Mouse (Mus musculus) cerebellum, postnatal 25 days (tissue): Measurements from ENCODE around the gene Rorc.

Source experiments
- DNase-seq, 2 experiments: peaks; one replicate each; pipeline ENCODE4 v3.0.0; 2021; ENCODE audit warnings: mixed read lengths in 2 of 2

Rorc gene

DNA sequence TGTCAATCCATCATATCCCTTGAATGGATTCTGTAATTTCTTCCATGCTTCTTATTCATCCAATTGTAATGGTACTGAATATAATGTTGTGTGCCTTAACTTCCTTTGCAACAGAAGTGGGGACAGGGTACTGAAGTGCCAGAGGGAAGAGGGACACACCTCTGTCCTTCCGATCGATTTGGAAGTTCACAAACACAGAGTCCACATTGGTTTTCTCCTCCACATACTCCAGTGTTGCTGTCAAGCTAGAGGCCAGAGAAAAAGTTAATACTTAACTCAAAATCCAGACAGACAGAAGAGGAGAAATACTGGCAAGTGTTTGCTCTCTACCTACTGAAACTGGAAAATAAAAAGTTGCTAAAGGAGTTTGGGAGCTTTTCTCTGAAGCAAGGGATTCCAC is 61.7 kb downstream of the Rorc start:
- DNase-seq, result no peak

DNA sequence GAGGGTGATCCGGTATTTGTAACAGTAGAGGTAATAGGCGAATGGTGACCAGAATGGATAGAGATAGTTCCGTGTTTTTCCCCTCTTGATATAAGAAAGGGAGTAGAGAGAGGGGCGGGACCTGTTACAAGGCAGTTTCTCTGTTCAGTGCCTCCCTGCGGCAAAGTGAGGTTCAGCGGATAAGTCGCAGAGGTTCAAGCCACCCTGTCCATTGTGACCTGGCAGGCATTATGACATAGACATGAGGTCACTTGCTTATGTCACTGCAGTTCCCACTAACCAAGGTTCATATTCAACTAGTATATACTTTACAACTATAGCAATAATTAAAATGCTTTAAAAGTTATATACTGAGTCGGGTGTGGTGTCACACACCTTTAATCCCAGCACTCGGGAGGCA is 63.8 kb downstream of the Rorc start:
- no peak for DNase-seq

DNA sequence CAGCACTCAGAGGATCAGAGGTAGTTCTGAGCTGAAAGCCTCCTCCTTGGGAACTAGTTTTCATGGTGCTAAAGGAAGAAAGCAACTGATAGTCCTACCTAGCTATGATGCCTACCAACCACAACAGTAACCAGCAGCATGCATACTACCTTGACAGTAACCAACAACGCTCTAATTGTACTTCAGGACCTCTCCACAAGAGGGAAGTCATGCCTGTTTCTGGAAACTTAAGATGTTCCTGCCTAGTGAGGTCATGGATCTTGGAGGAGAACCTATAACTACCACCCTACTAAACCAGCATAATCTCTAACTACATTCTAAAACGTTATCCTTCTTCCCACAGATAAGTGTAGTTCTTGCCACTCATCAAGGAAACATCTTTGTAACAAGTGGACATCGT is 68.6 kb downstream of the Rorc start:
- DNase-seq, result no peak

DNA sequence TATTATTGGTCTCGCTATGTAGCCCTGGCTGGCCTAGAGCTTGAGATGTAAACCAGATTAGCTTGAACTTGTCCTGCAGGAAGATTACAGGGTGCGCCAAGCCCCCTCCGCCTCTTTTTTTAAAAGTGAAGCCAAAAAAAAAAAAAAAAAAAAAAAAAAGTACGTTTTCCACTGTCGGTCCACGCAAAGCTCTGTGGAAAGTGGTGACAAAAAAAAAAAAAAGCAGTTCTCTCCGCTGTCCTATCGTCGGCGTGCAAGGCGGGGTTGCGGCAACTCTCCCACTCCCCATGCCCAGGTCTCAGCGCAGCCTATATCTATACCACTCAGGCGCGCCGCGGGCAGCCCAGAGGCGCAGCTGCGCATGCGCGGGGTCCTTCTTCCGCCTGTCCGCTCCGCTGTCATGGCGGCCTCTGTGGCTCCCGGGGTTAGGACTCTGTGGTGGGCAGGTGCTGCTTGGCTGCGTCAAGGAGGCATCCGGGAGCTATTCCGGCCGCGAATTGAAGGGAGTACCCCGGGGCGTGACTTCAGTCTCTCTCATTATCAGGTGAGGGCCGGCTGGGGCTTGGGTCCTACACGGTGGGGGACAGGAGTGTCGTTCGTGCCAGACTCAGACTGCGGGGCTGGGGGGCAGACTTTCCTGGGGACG is 70.5 kb downstream of the Rorc start, which contains the start of gene Mrpl9:
Gene Mrpl9, plus strand, starts transcription at position 368 of the 646 bp plus-strand sequence.
- DNase-seq, result peak; percentile 96 to 99

DNA sequence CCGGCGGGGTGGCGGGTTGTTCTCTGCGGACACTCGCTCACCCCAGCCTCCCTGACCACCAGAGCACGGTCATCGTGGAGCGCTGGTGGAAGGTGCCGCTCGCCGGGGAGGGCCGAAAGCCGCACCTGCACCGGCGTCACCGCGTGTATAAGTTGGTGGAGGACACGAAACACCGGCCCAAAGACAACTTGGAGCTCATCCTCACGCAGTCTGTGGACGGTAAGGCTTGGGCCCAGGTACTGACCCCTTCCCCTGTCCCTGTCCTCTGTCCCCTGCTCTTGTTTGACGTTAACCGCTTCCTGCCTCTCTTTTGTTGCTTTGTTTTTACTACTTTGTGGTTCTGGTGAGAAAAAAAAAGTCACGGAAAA is 71.0 kb downstream of the Rorc start, which contains the start of gene Oaz3:
Gene Oaz3, minus strand, starts transcription at position 319 of the 368 bp plus-strand sequence.
- no peak for DNase-seq
